Mouse (Mus musculus) myocyte (in vitro differentiated cells): Measurements from ENCODE around the gene Col4a2. TPM values are rescaled to one million over a fixed set of nuclear protein-coding genes. Genes with fewer than 3 reads are reported as not detected.
"Not testable (repeated sequence)": the region's sequence is repeated elsewhere in the genome, so short reads cannot be mapped to it uniquely, and the experiment has no call there.

Experiments
- H3K27me3 ChIP-seq: one replicate; pipeline ENCODE4 v1.6.1; 2011; ENCODE audit not compliant: control insufficient read depth, insufficient read depth, insufficient read length
- H3K36me3 ChIP-seq: one replicate; pipeline ENCODE4 v1.6.1; 2011; ENCODE audit not compliant: control insufficient read depth, insufficient read depth
- H3K4me2 ChIP-seq: one replicate; pipeline ENCODE4 v1.6.1; 2011; ENCODE audit warnings: low read depth, control low read depth
- H3K4me3 ChIP-seq: one replicate; pipeline ENCODE4 v1.5.1; 2011; ENCODE audit warnings: mild to moderate bottlenecking, control low read depth, moderate library complexity
- H3K79me2 ChIP-seq: one replicate; pipeline ENCODE4 v1.6.1; 2011; ENCODE audit not compliant: control insufficient read depth, insufficient read depth
- H3ac ChIP-seq: one replicate; pipeline ENCODE4 v1.6.1; 2011; ENCODE audit not compliant: control insufficient read depth, insufficient read length
- CEBPB ChIP-seq: IDR thresholded peaks from 2 replicates; pipeline ENCODE4 v1.6.1; 2011; ENCODE audit warnings: mild to moderate bottlenecking, moderate library complexity; ENCODE audit not compliant: poor library complexity, insufficient read depth, severe bottlenecking
- E2F4 ChIP-seq: IDR thresholded peaks from one replicate; pipeline ENCODE4 v1.6.1; 2011; ENCODE audit warnings: mild to moderate bottlenecking, control low read depth, moderate library complexity; ENCODE audit not compliant: insufficient read depth
- MAX ChIP-seq: IDR thresholded peaks from one replicate; pipeline ENCODE4 v1.6.1; 2011; ENCODE audit warnings: low read depth, mild to moderate bottlenecking, control low read depth
- MYOD1 ChIP-seq, 3 experiments: IDR thresholded peaks; one replicate each; pipeline ENCODE4 v1.6.1; 2011; ENCODE audit warnings: control low read depth in 2 of 3, low read depth in 2 of 3, mild to moderate bottlenecking in 2 of 3, moderate library complexity in 1 of 3; ENCODE audit not compliant: insufficient read length in 2 of 3, control insufficient read depth in 1 of 3
- MYOG ChIP-seq, 3 experiments: IDR thresholded peaks; one replicate each; pipeline ENCODE4 v1.6.1; 2011; ENCODE audit warnings: control low read depth in 2 of 3, low read depth in 2 of 3, mild to moderate bottlenecking in 2 of 3; ENCODE audit not compliant: insufficient read length in 2 of 3, control insufficient read depth in 1 of 3, insufficient read depth in 1 of 3
- POLR2A ChIP-seq: IDR thresholded peaks from one replicate; pipeline ENCODE4 v1.6.1; 2011; ENCODE audit warnings: low read depth, mild to moderate bottlenecking, control low read depth, moderate library complexity; ENCODE audit not compliant: insufficient read length
- POLR2AphosphoS2 ChIP-seq: IDR thresholded peaks from one replicate; pipeline ENCODE4 v1.6.1; 2011; ENCODE audit warnings: low read depth, control low read depth; ENCODE audit not compliant: insufficient read length
- REST ChIP-seq: IDR thresholded peaks from one replicate; pipeline ENCODE4 v1.6.1; 2011; ENCODE audit warnings: mild to moderate bottlenecking, control low read depth, moderate library complexity; ENCODE audit not compliant: insufficient read depth, insufficient read length
- SRF ChIP-seq: IDR thresholded peaks from one replicate; pipeline ENCODE4 v1.6.1; 2011; ENCODE audit warnings: low read depth; ENCODE audit not compliant: control insufficient read depth, insufficient read length
- TCF12 ChIP-seq: IDR thresholded peaks from one replicate; pipeline ENCODE4 v1.6.1; 2011; ENCODE audit warnings: mild to moderate bottlenecking, control low read depth; ENCODE audit not compliant: poor library complexity, insufficient read depth, severe bottlenecking
- TCF3 ChIP-seq: IDR thresholded peaks from one replicate; pipeline ENCODE4 v1.6.1; 2011; ENCODE audit warnings: low read depth, control low read depth; ENCODE audit not compliant: insufficient read length
- USF1 ChIP-seq: IDR thresholded peaks from one replicate; pipeline ENCODE4 v1.6.1; 2011; ENCODE audit warnings: low read depth, mild to moderate bottlenecking, control low read depth, moderate library complexity
- polyA plus RNA-seq: library from polyadenylated mRNA; unstranded; fragments of >200 nt; fragmentation: generic; extraction: Trizol; gene quantifications from one replicate; pipeline ENCODE4 v1.2.1, GENCODE M21; 2012; ENCODE audit warnings: missing spikeins

Gene Col4a2
- polyA plus RNA-seq, 1 experiment = 47.3 TPM

DNA sequence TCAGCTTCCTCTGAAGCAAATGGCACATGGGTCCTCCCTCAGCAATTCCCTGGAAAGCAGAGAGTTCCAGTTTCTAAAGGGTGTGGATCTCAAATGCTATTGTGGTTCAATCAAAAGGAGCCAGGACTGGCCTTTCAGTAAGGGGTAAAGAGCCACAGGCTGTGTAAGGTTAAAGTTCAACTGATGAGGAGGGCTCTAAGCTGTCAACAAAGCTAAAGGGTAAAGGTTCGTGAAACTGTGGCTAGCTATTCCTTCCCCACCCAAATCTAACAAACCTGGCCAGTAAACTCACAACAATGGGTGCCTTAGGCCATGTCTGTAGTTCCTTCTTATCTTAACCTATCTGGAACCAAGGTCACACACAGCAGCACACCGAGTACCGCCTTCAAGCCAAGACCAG, 169.3 kb downstream of the Col4a2 start:
- Histone ChIP-seq H3K27me3 (peaks cover 6% of the 10 kb centered on the region), H3K4me2 (no peak overlapping the region), H3K79me2 (no peaks in the 10 kb centered on the region), H3ac (no peak overlapping the region), H3K4me3 (no peak overlapping the region), H3K36me3 (no peaks in the 10 kb centered on the region)
- no peak for TF ChIP-seq USF1
- TF ChIP-seq TCF3 = no peak
- no peak for TF ChIP-seq TCF12
- no peak for TF ChIP-seq MYOG (IDR thresholded peaks at IDR 0.05; ENCODE audit: control insufficient read depth in 1 of 3, insufficient read depth in 1 of 3, insufficient read length in 2 of 3, low read depth in 2 of 3)
- no peak for TF ChIP-seq POLR2A
- no peak for TF ChIP-seq MAX
- no peak for TF ChIP-seq CEBPB
- no peak for TF ChIP-seq MYOD1 (IDR thresholded peaks at IDR 0.05; ENCODE audit: control insufficient read depth in 1 of 3, insufficient read length in 2 of 3, low read depth in 2 of 3)
- no peak for TF ChIP-seq REST
- no peak for TF ChIP-seq SRF
- no peak for TF ChIP-seq POLR2AphosphoS2
- TF ChIP-seq E2F4 = no peak

DNA sequence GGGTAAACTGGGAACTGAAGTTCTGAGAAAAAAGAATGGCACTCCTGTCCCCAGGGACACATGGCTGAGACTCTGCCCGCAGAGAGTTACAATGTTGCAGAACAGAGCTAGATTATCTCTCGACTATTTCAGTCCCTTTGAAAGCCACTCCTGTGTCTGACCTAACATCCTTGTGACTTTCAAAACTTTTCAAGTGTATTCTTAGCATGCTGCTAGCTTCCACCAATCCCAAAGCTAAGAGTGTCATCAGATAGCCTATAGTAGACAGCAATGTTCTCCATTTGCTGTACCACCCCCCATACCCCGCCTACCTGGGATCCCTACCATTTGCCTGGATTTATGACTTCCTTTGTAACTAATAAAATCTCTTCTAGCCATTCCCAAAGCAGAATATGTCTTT, 169.9 kb downstream of the Col4a2 start:
- no peak overlapping the region for H3ac ChIP-seq
- no peaks in the 10 kb centered on the region for H3K79me2 ChIP-seq
- TF ChIP-seq MYOG (IDR thresholded peaks at IDR 0.05; ENCODE audit: control insufficient read depth in 1 of 3, insufficient read depth in 1 of 3, insufficient read length in 2 of 3, low read depth in 2 of 3) (no peak), USF1 (no peak), SRF (no peak), TCF12 (no peak), MAX (no peak), CEBPB (no peak), TCF3 (no peak), MYOD1 (IDR thresholded peaks at IDR 0.05; ENCODE audit: control insufficient read depth in 1 of 3, insufficient read length in 2 of 3, low read depth in 2 of 3) (no peak), POLR2AphosphoS2 (no peak), E2F4 (no peak), REST (no peak)
- no peak overlapping the region for H3K4me2 ChIP-seq
- H3K4me3 ChIP-seq = no peak overlapping the region
- H3K36me3 ChIP-seq = no peaks in the 10 kb centered on the region
- peaks cover 6% of the 10 kb centered on the region for H3K27me3 ChIP-seq

DNA sequence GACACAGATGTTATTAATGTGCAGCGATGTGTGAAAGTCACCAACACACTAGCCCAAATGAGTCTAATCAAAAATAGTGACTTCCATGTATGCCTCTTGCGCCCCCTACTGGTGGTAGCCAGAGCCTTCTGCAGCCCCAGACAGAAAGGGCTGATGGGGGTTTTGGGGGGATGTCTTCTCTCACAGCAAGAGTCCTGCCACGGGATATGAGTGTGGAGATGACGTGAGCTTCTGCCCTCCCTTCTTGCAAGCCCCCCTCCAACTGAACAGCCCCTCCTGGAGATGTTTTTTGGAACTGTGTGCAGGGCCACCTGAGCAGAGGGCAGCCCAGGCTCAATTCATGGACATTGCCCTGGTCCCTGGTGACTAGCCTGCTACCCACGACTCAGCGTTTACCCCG, 173.5 kb downstream of the Col4a2 start:
- H3ac ChIP-seq = no peak overlapping the region
- H3K79me2 ChIP-seq = no peaks in the 10 kb centered on the region
- TF ChIP-seq TCF3 (no peak), POLR2AphosphoS2 (no peak), E2F4 (no peak), MYOD1 (IDR thresholded peaks at IDR 0.05; ENCODE audit: control insufficient read depth in 1 of 3, insufficient read length in 2 of 3, low read depth in 2 of 3) (no peak), SRF (no peak), REST (no peak), CEBPB (no peak), MAX (no peak), USF1 (no peak), TCF12 (no peak), POLR2A (no peak), MYOG (IDR thresholded peaks at IDR 0.05; ENCODE audit: control insufficient read depth in 1 of 3, insufficient read depth in 1 of 3, insufficient read length in 2 of 3, low read depth in 2 of 3) (no peak)

DNA sequence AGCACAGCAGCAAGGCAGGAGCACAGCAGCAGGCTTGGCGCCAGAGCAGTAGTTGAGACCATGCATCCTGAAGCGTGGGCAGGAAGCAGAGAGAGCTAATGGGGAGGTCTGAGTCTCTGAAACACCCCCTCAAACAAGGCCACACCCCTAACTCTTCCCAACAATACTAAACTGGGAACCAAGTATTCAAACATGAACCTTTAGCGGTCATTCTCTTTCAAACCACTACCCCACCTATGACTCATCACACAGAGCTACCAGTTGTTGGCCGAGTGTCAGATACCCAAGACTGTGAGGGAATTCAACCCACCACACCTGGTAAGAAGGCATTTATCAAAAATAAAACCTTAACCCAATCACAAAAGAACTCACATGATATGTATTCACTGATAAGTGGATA, 174.6 kb downstream of the Col4a2 start:
- H3K4me2 ChIP-seq = peak overlapping the region; percentile 44
- H3K4me3 ChIP-seq = no peak overlapping the region
- H3K79me2 ChIP-seq = no peaks in the 10 kb centered on the region
- H3K36me3 ChIP-seq = no peaks in the 10 kb centered on the region
- no peak for TF ChIP-seq SRF
- no peak for TF ChIP-seq MAX
- TF ChIP-seq MYOD1 (IDR thresholded peaks at IDR 0.05; ENCODE audit: control insufficient read depth in 1 of 3, insufficient read length in 2 of 3, low read depth in 2 of 3) = no peak
- TF ChIP-seq TCF12 = no peak
- TF ChIP-seq POLR2AphosphoS2 = no peak
- TF ChIP-seq TCF3 = no peak
- no peak for TF ChIP-seq CEBPB
- TF ChIP-seq E2F4 = no peak
- no peak for TF ChIP-seq POLR2A
- TF ChIP-seq USF1 = no peak
- no peak for TF ChIP-seq REST
- no peak for TF ChIP-seq MYOG (IDR thresholded peaks at IDR 0.05; ENCODE audit: control insufficient read depth in 1 of 3, insufficient read depth in 1 of 3, insufficient read length in 2 of 3, low read depth in 2 of 3)
- peaks cover 14% of the 10 kb centered on the region for H3K27me3 ChIP-seq
- no peak overlapping the region for H3ac ChIP-seq

More for the DNA sequence above, 173.5 kb downstream of the Col4a2 start:
- Histone ChIP-seq H3K4me3 (no peak overlapping the region), H3K36me3 (no peaks in the 10 kb centered on the region), H3K4me2 (peak overlapping the region; percentile 44), H3K27me3 (peaks cover 9% of the 10 kb centered on the region)

DNA sequence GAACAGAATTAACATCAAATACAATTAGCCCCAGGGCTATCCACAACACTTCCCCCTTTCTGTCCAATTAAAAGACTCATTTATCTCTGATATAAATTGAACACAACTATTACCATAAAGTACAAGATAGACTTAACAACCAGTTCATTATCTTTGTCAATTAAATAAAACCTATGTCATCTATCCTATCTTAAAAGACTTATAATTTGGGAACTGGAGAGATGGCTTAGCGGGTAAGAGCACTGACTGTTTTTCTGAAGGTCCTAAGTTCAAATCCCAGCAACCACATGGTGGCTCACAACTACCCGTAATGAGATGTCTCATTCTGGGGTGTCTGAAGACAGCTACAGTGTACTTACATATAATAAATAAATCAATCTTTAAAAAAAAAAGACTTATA, 179.7 kb downstream of the Col4a2 start:
- H3K27me3 ChIP-seq = peaks cover 14% of the 10 kb centered on the region
- H3K36me3 ChIP-seq, H3K4me2 ChIP-seq, H3K4me3 ChIP-seq, H3K79me2 ChIP-seq, H3ac ChIP-seq: not testable (repeated sequence)
